Mouse (Mus musculus) adrenal gland (tissue): ENCODE data around the gene Kif18a.

Experiments used
- intact Hi-C: fragments of 180-260 bp; cut with DNase I; formaldehyde crosslinking; loops from one replicate; pipeline ENCODE4 v1.15.1; 2025
- long read RNA-seq, 2 experiments: library from polyadenylated mRNA; unstranded; transcript quantifications; one replicate each; pipeline ENCODE4 v2.0.0; 2020; ENCODE audit warnings: borderline replicate concordance in 1 of 2; ENCODE audit not compliant: insufficient replicate concordance in 1 of 2

The Kif18a gene
- long read RNA-seq, experiment 1, result 0 reads
- long read RNA-seq, experiment 2, partial matches to known transcripts, result 2 of 2 reads
- long read RNA-seq, experiment 2, other reads (novel, unspliced or antisense), result 0 of 2 reads

- intact Hi-C loops, result no loop called here
Measured at GRCm38 (mm10) chr2:109280600-109281340, at the start of gene Kif18a, which contains the start of gene Mettl15. Gene Kif18a (plus strand): TSS chr2:109280738. Gene Mettl15 (minus strand): TSS chr2:109280748.

GRCm38 (mm10) chr2:109233876-109234275 lies 46.7 kb upstream of the Kif18a start:
- intact Hi-C loops, result no loop called here

GRCm38 (mm10) chr2:109235741-109236140 lies 44.8 kb upstream of the Kif18a start:
- intact Hi-C loops, result no loop called here

GRCm38 (mm10) chr2:109241947-109242346 lies 38.6 kb upstream of the Kif18a start:
- intact Hi-C loops, result no loop called here

DNA sequence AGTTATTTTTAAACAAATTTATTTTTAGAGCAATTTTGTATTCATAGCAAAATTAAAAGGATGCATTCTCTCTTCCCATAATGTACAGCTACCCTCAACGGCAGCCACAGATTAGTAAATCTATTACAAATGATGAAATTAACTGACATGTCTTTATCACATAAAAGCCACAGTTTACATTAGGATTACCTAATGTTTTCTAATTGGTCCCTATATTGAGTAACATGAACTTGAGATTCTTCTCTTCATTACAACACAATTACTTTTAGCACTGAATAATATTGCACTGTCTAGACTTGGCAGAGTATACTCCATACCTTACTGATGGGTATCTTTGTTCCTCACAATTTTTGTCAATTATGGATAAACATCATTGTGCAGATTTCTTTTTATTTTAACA lies 17.8 kb upstream of the Kif18a start:
- intact Hi-C loops, result no loop called here

- intact Hi-C loops, result no loop called here
Measured at GRCm38 (mm10) chr2:109273098-109273497, 7.4 kb upstream of the Kif18a start.

DNA sequence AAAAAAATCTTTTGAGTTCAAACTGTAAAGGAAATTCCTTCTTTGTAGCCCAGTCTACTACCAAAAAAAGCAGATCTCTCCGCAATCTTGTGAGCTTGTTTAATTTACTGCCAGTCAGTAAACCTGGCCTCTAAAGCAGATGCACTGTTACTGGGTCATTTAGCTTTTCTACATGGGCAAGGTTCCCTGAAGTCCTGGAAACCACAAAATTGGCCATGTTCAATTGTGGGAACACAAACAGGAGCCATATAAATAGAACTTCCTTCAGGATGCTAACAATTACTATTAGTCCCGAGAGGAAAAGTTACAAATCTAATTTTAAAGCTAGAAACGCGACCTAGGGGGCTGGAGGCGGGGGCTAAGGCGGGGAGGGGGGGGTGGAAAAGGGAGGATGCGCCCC lies 2.9 kb upstream of the Kif18a start:
- intact Hi-C loops, result no loop called here

DNA sequence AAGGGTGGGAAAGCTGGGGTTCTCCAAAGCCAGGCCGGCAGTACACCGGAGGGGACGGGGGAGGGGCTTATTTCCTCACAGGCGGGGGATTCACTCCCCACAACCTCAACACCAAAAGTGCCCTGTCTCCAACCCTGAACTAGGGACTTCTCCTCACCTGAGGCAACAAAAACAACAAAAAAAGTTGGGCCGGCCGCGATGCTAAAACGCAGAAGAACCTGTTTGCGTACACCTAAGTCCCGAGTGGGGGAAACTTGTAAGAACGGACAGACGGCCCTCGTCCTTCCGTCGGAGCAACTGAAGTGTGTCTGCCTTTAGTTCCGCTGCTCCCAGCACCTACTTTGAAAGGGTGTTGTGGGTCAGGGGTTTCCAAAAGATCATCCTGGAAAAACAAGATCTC lies 2.5 kb upstream of the Kif18a start:
- intact Hi-C loops, result no loop called here

DNA sequence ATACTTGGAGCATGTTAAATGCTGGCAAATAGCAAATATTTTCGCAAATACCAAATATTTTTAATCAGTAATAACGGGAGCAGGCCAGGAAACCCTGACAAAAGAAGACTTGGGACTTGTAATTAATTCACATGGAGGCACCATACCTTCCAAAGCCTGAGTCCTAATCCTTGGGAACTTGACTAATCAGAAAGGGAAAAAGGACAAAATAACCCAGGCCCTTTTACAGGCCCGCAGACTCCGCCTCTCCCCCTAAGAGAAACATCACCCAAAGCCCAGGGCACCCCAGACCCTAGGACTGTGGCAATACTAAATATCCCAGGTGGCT lies 302 bp upstream of the Kif18a start:
- intact Hi-C loops, result no loop called here

DNA sequence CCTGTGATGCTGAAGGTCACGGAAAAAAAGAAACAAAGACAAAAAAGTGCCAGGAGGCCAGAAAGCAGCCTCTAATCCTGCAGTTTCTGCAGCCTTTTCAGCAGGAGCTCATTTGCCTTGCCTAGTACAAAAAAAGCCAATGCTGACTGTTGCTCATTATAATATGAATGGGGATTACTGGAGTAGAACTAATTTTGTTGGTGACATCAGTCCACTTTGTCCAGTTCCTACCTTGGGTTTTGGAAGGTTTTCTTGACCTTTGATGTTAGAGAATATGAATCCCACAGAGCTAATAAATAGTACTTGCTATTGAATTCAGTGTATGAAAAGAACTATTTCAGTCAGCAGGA lies 778 bp downstream of the Kif18a start:
- intact Hi-C loops, result no loop called here

GRCm38 (mm10) chr2:109284121-109284520 lies 3.6 kb downstream of the Kif18a start:
- intact Hi-C loops, result no loop called here

DNA sequence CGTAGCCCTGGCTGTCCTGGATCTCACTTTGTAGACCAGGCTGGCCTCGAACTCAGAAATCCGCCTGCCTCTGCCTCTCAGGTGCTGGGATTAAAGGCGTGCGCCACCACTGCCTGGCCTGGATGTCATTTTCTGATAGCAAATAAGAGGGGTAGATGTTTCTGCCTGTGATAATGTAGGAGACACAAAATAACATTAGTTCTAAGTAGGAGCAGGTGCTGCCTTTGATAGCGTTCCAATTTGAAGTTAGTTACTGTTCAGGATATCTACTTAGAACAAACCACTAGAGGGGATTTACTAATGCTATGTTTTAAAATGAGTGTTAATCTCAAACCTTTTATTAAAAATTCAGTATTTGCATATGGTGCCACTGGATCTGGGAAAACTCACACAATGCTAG lies 8.8 kb downstream of the Kif18a start:
- intact Hi-C loops, result no loop called here

- intact Hi-C loops, result no loop called here
Measured at GRCm38 (mm10) chr2:109296264-109296663, 15.7 kb downstream of the Kif18a start.

- intact Hi-C loops, result no loop called here
Measured at GRCm38 (mm10) chr2:109298160-109298559, 17.6 kb downstream of the Kif18a start.

DNA sequence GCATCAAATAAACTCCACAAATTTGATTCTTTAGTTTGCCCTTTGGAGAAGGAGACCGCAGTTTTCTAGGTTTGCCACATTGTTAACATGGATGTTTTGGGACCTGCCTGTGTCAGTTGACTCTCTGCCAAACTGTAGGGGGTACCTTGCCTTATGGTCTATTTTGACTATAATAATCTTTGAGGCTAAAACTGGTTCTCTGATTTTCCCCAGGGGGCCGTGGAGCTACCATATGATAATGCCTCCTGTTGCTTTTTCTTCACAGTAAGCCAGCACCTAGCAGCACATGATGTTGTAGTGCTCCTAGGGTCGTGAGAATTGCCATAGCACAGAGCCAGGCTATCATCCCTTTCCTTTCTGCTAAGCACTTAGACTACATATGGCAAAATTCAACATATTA lies 21.7 kb downstream of the Kif18a start:
- intact Hi-C loops, result no loop called here

- intact Hi-C loops, result no loop called here
Measured at GRCm38 (mm10) chr2:109303638-109304037, 23.1 kb downstream of the Kif18a start.

DNA sequence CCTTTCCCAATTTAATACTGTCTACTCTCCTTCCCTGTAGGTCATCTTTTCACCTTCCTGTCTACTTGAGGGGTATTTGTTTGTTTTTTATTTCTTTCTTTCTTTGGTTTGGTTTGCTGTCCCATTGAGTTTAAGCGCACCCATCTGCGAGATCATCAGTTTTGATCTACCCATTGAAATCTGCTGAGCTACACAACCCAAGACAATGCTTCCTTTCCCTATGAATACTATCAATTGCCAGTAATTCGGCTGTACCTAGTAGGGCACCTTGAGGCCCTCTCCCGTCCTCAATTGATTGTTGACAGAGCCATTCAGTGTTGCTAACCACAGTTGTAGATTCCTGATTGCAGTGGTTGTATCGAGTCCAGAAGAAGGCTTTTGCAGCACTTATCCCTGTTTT lies 30.8 kb downstream of the Kif18a start:
- intact Hi-C loops, result no loop called here

- intact Hi-C loops, result no loop called here
Measured at GRCm38 (mm10) chr2:109331807-109332206, 51.3 kb downstream of the Kif18a start.

GRCm38 (mm10) chr2:109334237-109334636 lies 53.7 kb downstream of the Kif18a start:
- intact Hi-C loops, result no loop called here

DNA sequence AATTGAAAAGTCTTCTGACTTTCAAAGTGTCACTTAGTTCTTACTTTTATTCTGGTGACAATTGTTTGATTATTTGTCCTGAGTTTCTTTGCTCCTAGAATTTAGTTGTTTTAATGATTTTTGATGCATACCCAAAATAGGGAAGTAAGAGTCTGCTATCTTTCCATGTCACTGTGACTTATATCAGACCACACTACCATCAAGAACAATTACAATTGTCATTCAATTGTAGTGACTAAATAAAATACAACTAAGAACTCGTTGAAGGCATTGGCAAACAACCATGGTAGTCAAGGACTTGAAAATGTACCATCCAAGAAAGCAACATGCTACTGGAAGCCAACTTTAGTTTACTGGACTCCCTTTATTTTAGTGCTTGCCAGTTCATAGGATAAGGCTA lies 55.2 kb downstream of the Kif18a start:
- intact Hi-C loops, result no loop called here

- intact Hi-C loops, result no loop called here
Measured at GRCm38 (mm10) chr2:109345386-109345785, 64.8 kb downstream of the Kif18a start.

GRCm38 (mm10) chr2:109348742-109349141 lies 68.2 kb downstream of the Kif18a start:
- intact Hi-C loops, result no loop called here

- intact Hi-C loops, result no loop called here
Measured at GRCm38 (mm10) chr2:109358456-109359141, 78.1 kb downstream of the Kif18a start.
